Comparison of ENCODE assay signal across 33 mouse cellular contexts in the genomic region with DNA sequence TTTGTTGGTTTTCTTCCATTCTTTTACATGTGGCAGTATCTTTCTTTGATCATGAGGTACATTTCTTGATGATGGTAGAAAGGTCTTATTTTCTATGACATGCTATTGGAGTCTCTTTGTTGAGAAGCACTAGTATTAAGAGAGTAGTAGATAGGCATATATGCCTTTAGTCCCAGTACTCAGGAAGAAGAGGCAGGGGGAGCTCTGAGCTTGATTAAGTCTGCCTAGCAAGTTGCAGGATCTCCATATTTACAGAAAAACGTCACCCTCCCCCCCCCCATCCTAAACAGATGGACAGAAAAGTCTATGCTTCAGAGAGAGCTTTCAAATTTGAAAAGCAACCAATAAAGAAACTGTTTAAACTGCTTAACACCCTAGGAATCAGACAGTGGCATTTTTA. TPM values are rescaled to one million over a fixed set of nuclear protein-coding genes. Genes with fewer than 3 reads are reported as not detected.
A peak's percentile ranks its signal among the peaks of the same experiment; 100 is the strongest.
DNase-seq lines count a peak whose midpoint lies in the region; ATAC-seq and TF ChIP-seq lines count a peak whose summit lies in the region.
"Had no signal": no experiment of that assay in that cellular context is flagged by ENCODE, and none has a peak within 500 bp of the region (broad histone marks: within the 10 kb centered on the region; RNA-seq: fewer than 3 reads in every experiment).

No protein-coding gene starts in this region.

- H3K9me3 ChIP-seq in intestine, postnatal 0 days (ENCODE audit: control insufficient read depth) = no peaks in the 10 kb centered on the region
- no peaks in the 10 kb centered on the region for H3K9me3 ChIP-seq in intestine, embryonic 15.5 days
- no peaks in the 10 kb centered on the region for H3K9me3 ChIP-seq in CH12.LX (replicated peaks; ENCODE audit: low read length)
- H3K9me3 ChIP-seq: forebrain, embryonic 13.5 days; heart, embryonic 10.5 days; hindbrain, embryonic 15.5 days; limb, embryonic 13.5 days; liver, embryonic 12.5 days; midbrain, embryonic 13.5 days had no signal

- in situ Hi-C loops in CH12.LX (cut with MboI; ENCODE audit: low pct_ligation_motif_present, low pct_unique_long_range_greater_than_20kb, low sequenced_read_pairs) = no loop called here

- TF ChIP-seq EP300 in CH12.LX (IDR thresholded peaks at IDR 0.05; ENCODE audit: low read length) = no peak

- no peaks in the 10 kb centered on the region for H3K79me2 ChIP-seq in CH12.LX (replicated peaks; ENCODE audit: control insufficient read depth, extremely low read depth, insufficient read depth, poor library complexity, severe bottlenecking)

- H3K9ac ChIP-seq in intestine, postnatal 0 days (ENCODE audit: low read depth, low read length) = no peak overlapping the region
- H3K9ac ChIP-seq in intestine, embryonic 15.5 days = no peak overlapping the region
- H3K9ac ChIP-seq in CH12.LX (ENCODE audit: insufficient read depth, low read depth) = no peak overlapping the region
- H3K9ac ChIP-seq: forebrain, embryonic 13.5 days; hindbrain, embryonic 15.5 days; limb, embryonic 13.5 days; liver, embryonic 12.5 days; midbrain, embryonic 13.5 days had no signal

- dilution Hi-C loops in CH12.LX (cut with MboI; ENCODE audit: extremely low pct_ligation_motif_present, extremely low pct_unique_long_range_greater_than_20kb, low sequenced_read_pairs) = no loop called here

- peak; percentile 34; the same call in 1 of the 2 replicates for TF ChIP-seq CTCF in intestine, postnatal 0 days (IDR thresholded peaks at IDR 0.05; ENCODE audit: low read depth)
- TF ChIP-seq CTCF in CH12.LX (conservative IDR thresholded peaks at IDR 0.05 in 1 of 2, IDR thresholded peaks at IDR 0.05 in 1 of 2; ENCODE audit: low read depth in 2 of 2, low read length in 2 of 2) = peak in 1 of 2 experiments; percentile 52; a peak in 2 of 4 replicates

- peak; percentile 9 for DNase-seq in lung, postnatal 36 days
- DNase-seq in lung, postnatal 25 days (ENCODE audit: low spot score) = no peak
- peak; percentile 6 for DNase-seq in CH12.LX (ENCODE audit: extremely low read depth)
- DNase-seq in splenic B cell, adult 2 months (ENCODE audit: low read depth, low spot score) = peak; percentile 3
- DNase-seq in adrenal gland, postnatal 36 days = no peak
- DNase-seq: B cell, adult 2 months; cerebellum, adult 2 months; cerebellum, postnatal 36 days; embryo, embryonic 11 days; gastrocnemius, postnatal 10 days; heart, postnatal 4 days; kidney, postnatal 36 days; lung, adult 2 months had no signal

- H3K36me3 ChIP-seq in intestine, postnatal 0 days (ENCODE audit: control insufficient read depth, insufficient read depth) = no peaks in the 10 kb centered on the region
- no peaks in the 10 kb centered on the region for H3K36me3 ChIP-seq in intestine, embryonic 15.5 days
- no peaks in the 10 kb centered on the region for H3K36me3 ChIP-seq in CH12.LX (replicated peaks in 1 of 2; ENCODE audit: control insufficient read depth in 1 of 2, insufficient read depth in 1 of 2, low read length in 1 of 2)
- no peaks in the 10 kb centered on the region for H3K36me3 ChIP-seq in splenic B cell, adult 2 months (ENCODE audit: control insufficient read depth, insufficient read depth, low read length, poor library complexity, severe bottlenecking)
- H3K36me3 ChIP-seq: heart, embryonic 10.5 days; hindbrain, embryonic 15.5 days; limb, embryonic 13.5 days; liver, embryonic 12.5 days; midbrain, embryonic 13.5 days had no signal

- no peaks in the 10 kb centered on the region for H3K4me1 ChIP-seq in intestine, postnatal 0 days (replicated peaks; ENCODE audit: control insufficient read depth, insufficient read depth, low read length)
- no peaks in the 10 kb centered on the region for H3K4me1 ChIP-seq in intestine, embryonic 15.5 days (replicated peaks)
- no peaks in the 10 kb centered on the region for H3K4me1 ChIP-seq in CH12.LX (ENCODE audit: control insufficient read depth in 1 of 2, insufficient read depth in 2 of 2)
- H3K4me1 ChIP-seq: forebrain, embryonic 13.5 days; heart, embryonic 10.5 days; hindbrain, embryonic 15.5 days; limb, embryonic 13.5 days; liver, embryonic 12.5 days; midbrain, embryonic 13.5 days had no signal

- H3K4me3 ChIP-seq in intestine, postnatal 0 days (ENCODE audit: low read depth, low read length) = no peak overlapping the region
- H3K4me3 ChIP-seq in intestine, embryonic 15.5 days (replicated peaks) = no peak overlapping the region
- H3K4me3 ChIP-seq in CH12.LX (replicated peaks in 1 of 3; ENCODE audit: low read depth in 2 of 3, low read length in 2 of 3, poor library complexity in 1 of 3) = no peak overlapping the region
- H3K4me3 ChIP-seq: forebrain, embryonic 13.5 days; heart, embryonic 10.5 days; hindbrain, embryonic 15.5 days; limb, embryonic 13.5 days; liver, embryonic 12.5 days; midbrain, embryonic 13.5 days had no signal

- TF ChIP-seq RAD21 in CH12.LX (IDR thresholded peaks at IDR 0.05; ENCODE audit: low read depth, low read length) = peak; percentile 45

- H3K27ac ChIP-seq in intestine, postnatal 0 days (ENCODE audit: low read depth, low read length) = no peak overlapping the region
- H3K27ac ChIP-seq in intestine, embryonic 15.5 days = no peak overlapping the region
- no peak overlapping the region for H3K27ac ChIP-seq in CH12.LX (ENCODE audit: insufficient read depth, low read depth)
- H3K27ac ChIP-seq: forebrain, embryonic 13.5 days; heart, embryonic 10.5 days; hindbrain, embryonic 15.5 days; limb, embryonic 13.5 days; liver, embryonic 12.5 days; midbrain, embryonic 13.5 days had no signal

- whole genome bisulfite sequencing in intestine, postnatal 0 days = 0% methylated on average over 1 of the region's 1 CpGs
- 8% methylated on average over 1 of the region's 1 CpGs for WGBS in intestine, embryonic 15.5 days

- no peak overlapping the region for H3K4me2 ChIP-seq in intestine, postnatal 0 days (replicated peaks; ENCODE audit: low read depth)
- no peak overlapping the region for H3K4me2 ChIP-seq in intestine, embryonic 15.5 days (replicated peaks)
- H3K4me2 ChIP-seq in CH12.LX (ENCODE audit: insufficient read depth, low read depth, poor library complexity, severe bottlenecking) = no peak overlapping the region
- H3K4me2 ChIP-seq: forebrain, embryonic 13.5 days; hindbrain, embryonic 15.5 days; limb, embryonic 13.5 days; liver, embryonic 12.5 days; midbrain, embryonic 13.5 days had no signal

- no peak for TF ChIP-seq POLR2A in CH12.LX (IDR thresholded peaks at IDR 0.05; ENCODE audit: low read depth, low read length)

- ATAC-seq in intestine, postnatal 0 days = no peak
- no peak for ATAC-seq in intestine, embryonic 15.5 days
- ATAC-seq: forebrain, embryonic 13.5 days; liver, embryonic 12.5 days; midbrain, embryonic 13.5 days had no signal

- no peaks in the 10 kb centered on the region for H3K27me3 ChIP-seq in intestine, postnatal 0 days (replicated peaks; ENCODE audit: control insufficient read depth, insufficient read depth, low read length)
- H3K27me3 ChIP-seq in intestine, embryonic 15.5 days (replicated peaks) = no peaks in the 10 kb centered on the region
- peaks cover 2% of the 10 kb centered on the region for H3K27me3 ChIP-seq in CH12.LX (replicated peaks)
- H3K27me3 ChIP-seq in splenic B cell, adult 2 months (ENCODE audit: control insufficient read depth, insufficient read depth, low read length, poor library complexity, severe bottlenecking) = no peaks in the 10 kb centered on the region
- H3K27me3 ChIP-seq: forebrain, embryonic 13.5 days; hindbrain, embryonic 15.5 days; limb, embryonic 13.5 days; liver, embryonic 12.5 days; midbrain, embryonic 13.5 days had no signal

TF ChIP-seq in CH12.LX, 34 proteins besides CTCF, POLR2A, EP300 and RAD21:
- TF ChIP-seq ETS1 (conservative IDR thresholded peaks at IDR 0.05; ENCODE audit: low read depth, low read length) (no peak), USF1 (IDR thresholded peaks at IDR 0.05; ENCODE audit: low read depth, low read length) (no peak), KAT2A (IDR thresholded peaks at IDR 0.05; ENCODE audit: insufficient replicate concordance, low read length) (no peak), ZNF384 (IDR thresholded peaks at IDR 0.05; ENCODE audit: low read depth, low read length) (no peak), TBP (conservative IDR thresholded peaks at IDR 0.05; ENCODE audit: low read depth, low read length) (no peak), TCF12 (IDR thresholded peaks at IDR 0.05; ENCODE audit: low read depth, low read length) (no peak), ZKSCAN1 (IDR thresholded peaks at IDR 0.05; ENCODE audit: borderline replicate concordance, low read depth, low read length) (no peak), BHLHE40 (IDR thresholded peaks at IDR 0.05; ENCODE audit: low read depth, low read length) (no peak), UBTF (IDR thresholded peaks at IDR 0.05; ENCODE audit: low read depth, low read length) (no peak), POLR2AphosphoS2 (IDR thresholded peaks at IDR 0.05; ENCODE audit: low read depth, low read length) (no peak), IRF4 (IDR thresholded peaks at IDR 0.05; ENCODE audit: low read depth, low read length) (no peak), MAX (IDR thresholded peaks at IDR 0.05; ENCODE audit: low read length) (no peak), USF2 (conservative IDR thresholded peaks at IDR 0.05; ENCODE audit: low read depth, low read length) (no peak)

RNA-seq across cellular contexts. Expression of a gene that starts 9.1 kb away (rescaled TPM):
- polyA plus RNA-seq in intestine, postnatal 0 days (2015; fragmentation: Nextera tagmentation; extraction: Ambion mirVana) = not detected in 2 replicates
- not detected in 2 replicates for polyA plus RNA-seq in intestine, embryonic 15.5 days (2015; fragmentation: Nextera tagmentation; extraction: Ambion mirVana)
- not detected in 2 replicates for total RNA-seq in CH12.LX (2012; rRNA removed)
- total RNA-seq in CH12.LX (2014; rRNA removed) = not detected in 2 replicates
- not detected in 2 replicates for polyA plus RNA-seq in CH12.LX (2012; ENCODE audit: insufficient read length, low read depth)
- not detected for total RNA-seq in adrenal gland, postnatal 36 days (2021)
- total RNA-seq: adrenal gland, adult 18-20 months; adrenal gland, postnatal 4 days; gastrocnemius, postnatal 10 days; granulocyte monocyte progenitor cell, adult 5-6 weeks; heart, postnatal 4 days; left cerebral cortex, adult 18-20 months; left cerebral cortex, postnatal 25 days; megakaryocyte, adult 5-6 weeks; monocyte, adult 5-6 weeks; neutrophil, adult 5-6 weeks had no signal
- polyA plus RNA-seq: cerebellum, adult 2 months; embryonic facial prominence, embryonic 14.5 days; forebrain, embryonic 13.5 days; heart, embryonic 10.5 days; heart, embryonic 16.5 days; hindbrain, embryonic 15.5 days; intestine, embryonic 14.5 days; kidney, embryonic 14.5 days; limb, embryonic 13.5 days; liver, embryonic 12.5 days; lung, adult 2 months; midbrain, embryonic 13.5 days had no signal

RNA-seq across cellular contexts. Expression of a gene that starts 25.6 kb away (rescaled TPM):
- 3.7 and 4.1 TPM in 2 replicates for polyA plus RNA-seq in intestine, postnatal 0 days (2015; fragmentation: Nextera tagmentation; extraction: Ambion mirVana)
- polyA plus RNA-seq in intestine, embryonic 15.5 days (2015; fragmentation: Nextera tagmentation; extraction: Ambion mirVana) = 9.4 and 11.1 TPM in 2 replicates
- total RNA-seq in CH12.LX (2012; rRNA removed) (3.1 and 3.2 TPM in 2 replicates), CH12.LX (2014; rRNA removed) (5.7 and 6.0 TPM in 2 replicates)
- 2.9 and 3.7 TPM in 2 replicates for polyA plus RNA-seq in CH12.LX (2012; ENCODE audit: insufficient read length, low read depth)
- total RNA-seq in adrenal gland, postnatal 36 days (2021) = 1 to 10 TPM; 5.8 to 5.9 TPM

RNA-seq across cellular contexts. Expression of a gene that starts 30.3 kb away (rescaled TPM):
- polyA plus RNA-seq in intestine, postnatal 0 days (2015; fragmentation: Nextera tagmentation; extraction: Ambion mirVana) = 3.3 TPM in 2 replicates
- polyA plus RNA-seq in intestine, embryonic 15.5 days (2015; fragmentation: Nextera tagmentation; extraction: Ambion mirVana) = 4.1 and 7.8 TPM in 2 replicates
- total RNA-seq in CH12.LX (2012; rRNA removed) = 3.5 and 4.1 TPM in 2 replicates
- total RNA-seq in CH12.LX (2014; rRNA removed) = 4.1 and 4.5 TPM in 2 replicates
- 1.9 and 3.7 TPM in 2 replicates for polyA plus RNA-seq in CH12.LX (2012; ENCODE audit: insufficient read length, low read depth)
- total RNA-seq in adrenal gland, postnatal 36 days (2021) = 1 to 10 TPM; 7.4 to 8.9 TPM

Comparison
In these comparisons a context has a peak if more than half of its experiments do, and no peak if none do; other contexts are left out.
1. DNase-seq: peak in lung, postnatal 36 days (single experiment), CH12.LX (single experiment) and splenic B cell, adult 2 months (single experiment); none in lung, postnatal 25 days (single experiment) and adrenal gland, postnatal 36 days (0 of 2).